Mouse (Mus musculus): ENCODE results near the gene Ccdc87. TPM values are rescaled to one million over a fixed set of nuclear protein-coding genes. Genes with fewer than 3 reads are reported as not detected.
"Not testable (repeated sequence)": the region's sequence is repeated elsewhere in the genome, so short reads cannot be mapped to it uniquely, and the experiment has no call there.

The Ccdc87 gene
- total RNA-seq, 2 experiments from 2014 or later = 0.20 TPM; not detected in 1

DNA sequence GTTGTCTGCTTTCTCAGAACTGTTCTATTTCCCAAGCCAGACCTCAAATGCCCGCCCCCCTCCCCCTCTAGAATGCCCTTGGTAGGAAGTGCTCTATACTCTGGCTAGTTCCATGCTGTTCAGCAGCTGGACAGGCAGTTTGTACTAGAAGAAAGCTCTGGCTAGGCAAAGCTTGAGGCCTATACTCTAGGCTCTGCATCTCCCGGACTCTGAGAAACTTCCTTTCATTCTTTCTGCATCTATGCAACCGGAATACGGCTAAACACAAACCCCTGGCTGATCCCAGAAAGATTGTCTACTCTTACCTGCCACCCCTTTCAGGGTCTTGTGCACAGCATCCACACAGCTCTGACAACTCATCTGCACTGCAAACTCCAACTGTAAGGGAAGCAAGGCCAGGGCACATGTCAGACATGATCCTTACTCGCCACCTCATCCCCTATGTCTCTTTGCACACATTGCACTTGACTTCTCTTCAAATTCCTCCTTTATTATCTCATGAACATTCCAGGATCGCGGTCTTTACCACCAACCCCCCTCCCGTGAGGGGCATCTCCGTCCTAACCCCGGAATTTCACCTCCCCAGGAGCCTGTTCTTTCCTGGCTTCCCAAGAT, 533 bp upstream of the Ccdc87 start:
- no peak for DNase-seq

DNA sequence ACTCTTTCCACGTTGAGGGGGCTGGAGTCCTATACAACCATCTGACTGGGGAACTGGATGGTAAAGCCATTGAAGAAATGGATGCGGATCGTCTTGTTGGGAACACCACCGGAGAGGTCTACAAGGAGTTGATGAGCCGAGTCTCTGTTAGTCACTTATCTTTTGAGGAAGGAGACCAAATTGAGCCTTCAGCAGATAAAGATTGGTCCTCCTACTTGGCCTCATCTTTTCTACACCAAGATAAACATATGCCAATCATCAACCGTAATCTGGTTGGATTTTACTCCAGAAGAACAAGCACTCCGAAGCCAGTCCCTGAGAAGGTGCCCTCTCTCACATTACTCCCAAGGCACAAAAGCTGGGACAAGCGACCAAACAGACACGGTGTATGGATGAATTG, 1.7 kb downstream of the Ccdc87 start:
- no peak for DNase-seq

DNA sequence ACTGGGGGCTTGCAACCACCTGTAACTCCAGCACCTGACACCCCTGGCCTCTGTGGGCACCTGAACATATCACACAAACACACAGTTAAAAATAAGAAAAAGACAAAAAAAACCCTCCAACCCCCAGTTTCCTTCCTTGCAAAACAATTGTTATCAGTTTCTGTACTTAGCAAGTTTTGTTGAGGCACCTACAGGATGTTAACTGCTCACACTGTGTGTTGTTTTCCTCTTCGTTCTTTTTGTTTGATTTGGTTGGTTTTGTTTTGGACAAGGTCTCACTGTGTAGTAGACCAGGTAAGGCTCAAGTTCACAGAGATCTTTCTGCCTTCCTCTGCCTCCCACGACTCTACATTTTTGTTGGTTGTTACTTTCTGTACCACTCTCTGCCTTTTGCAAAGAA, 3.4 kb downstream of the Ccdc87 start:
- DNase-seq = no peak

DNA sequence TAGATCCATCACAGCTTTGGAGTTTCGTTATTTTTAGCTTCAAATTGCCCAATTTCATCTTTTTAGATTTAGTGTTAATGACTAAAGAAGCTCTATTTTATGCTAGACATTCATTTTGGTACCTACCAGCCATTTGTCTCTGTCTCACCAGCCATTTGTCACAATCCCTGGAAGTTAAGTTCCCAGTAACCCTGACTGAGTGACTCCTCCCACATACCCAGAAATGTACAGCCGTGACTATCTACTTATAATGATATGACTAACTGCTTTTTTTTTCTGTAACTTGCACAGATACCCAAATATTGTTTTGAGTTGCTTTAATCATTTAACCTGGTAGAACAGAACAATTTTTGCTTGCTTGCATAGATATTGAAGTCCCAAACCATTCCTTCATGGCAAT, 6.7 kb downstream of the Ccdc87 start:
- no peak for DNase-seq

DNA sequence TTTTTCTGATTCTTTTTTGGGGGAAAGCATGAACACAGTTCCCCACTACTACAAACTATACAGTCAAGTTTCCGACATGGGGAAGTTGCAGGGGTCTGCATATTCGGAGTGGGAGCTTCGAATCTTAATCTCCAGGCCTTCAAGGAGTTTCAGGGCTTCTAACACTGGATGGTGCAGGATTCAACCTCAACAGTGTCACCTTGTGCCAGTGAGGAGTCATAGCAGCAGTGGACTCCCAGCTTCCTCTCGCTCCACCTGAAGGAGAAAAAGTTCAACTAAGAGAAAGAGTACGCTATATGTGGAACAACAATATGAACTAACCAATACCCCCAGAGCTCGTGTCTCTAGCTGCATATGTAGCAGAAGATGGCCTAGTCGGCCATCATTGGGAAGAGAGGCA, 8.3 kb downstream of the Ccdc87 start:
- peak in 1 of 2 experiments; percentile 51 for DNase-seq

DNA sequence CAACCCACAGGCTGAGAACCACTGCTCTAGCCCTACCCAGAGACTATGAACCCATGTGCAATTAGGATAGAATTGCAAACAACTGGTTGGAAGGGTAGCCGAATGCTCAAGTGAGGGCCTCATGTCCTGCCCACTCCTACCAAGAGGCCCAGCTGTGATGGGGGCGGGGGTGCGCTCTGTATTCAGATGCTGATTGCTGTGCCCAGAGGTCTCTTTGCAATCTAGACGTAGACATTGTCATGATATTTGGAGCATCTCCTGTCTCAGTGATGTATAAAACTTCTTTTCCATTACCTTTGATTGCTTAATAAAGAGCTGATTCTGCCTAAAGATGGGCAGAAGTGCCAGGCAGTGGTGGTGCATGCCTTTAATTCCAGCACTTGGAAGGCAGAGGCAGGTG, 10.6 kb downstream of the Ccdc87 start:
- DNase-seq = no peak

DNA sequence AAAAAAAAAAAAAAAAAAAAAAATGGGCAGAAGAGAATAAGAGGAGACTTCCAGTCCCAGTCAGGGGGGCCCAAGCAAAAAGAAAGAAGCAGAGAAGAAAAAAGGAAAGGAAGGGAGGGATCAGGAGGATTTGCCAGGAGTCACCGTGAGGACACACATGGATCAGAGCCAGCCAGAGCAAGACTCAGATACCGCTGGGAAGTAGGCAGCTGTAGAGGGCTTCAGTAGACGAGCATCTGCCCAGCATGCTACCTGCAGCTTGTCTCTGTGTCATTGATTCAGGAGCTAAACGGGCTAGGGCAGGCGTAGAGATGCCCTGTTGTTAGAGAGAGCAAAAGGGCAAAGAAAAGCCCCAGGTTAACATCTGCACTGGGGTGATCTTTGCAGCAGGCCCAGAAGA, 11.1 kb downstream of the Ccdc87 start:
- no peak for DNase-seq

DNA sequence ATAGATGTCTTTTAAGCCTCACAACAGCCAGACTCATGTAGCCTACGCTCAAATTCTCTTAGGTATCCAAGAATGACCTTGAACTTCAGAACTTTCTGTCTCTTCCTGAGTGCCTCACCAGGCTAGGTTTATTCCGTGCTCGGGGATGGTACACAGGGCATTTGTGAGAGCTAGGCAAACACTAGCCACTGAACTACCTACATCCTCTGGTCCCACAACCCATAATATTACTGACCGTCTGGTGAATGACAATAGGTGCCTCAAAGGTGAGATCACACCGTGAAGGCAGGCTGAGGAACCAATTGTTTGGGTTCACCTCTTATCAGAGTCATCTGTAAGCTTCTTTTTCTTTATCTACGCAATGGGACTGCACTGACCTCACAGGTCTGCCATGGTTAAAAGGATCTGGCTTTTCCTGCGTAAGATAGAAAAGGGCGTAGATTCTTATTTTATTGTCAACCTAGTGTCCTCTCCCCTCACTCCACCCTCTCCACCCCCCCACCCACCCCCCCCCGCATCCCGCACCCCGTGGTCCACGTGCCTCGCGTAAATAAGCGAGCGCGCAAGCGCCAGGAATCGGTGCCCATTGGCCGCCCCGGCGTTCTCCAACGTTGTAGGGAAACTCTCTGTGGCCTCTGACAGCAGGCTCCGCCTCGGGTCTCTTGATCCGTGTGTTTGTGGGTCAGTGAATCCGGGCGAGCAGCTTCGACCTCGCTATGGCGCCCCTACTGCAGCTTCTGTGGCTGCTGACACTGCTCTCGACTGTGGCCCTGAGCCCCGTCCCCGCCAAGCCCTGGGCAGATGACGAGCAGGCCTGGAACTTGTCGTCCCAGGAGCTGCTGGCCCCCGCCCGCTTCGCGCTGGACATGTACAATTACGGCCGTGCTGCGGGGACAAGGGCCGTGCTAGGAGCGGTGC, 15.6 kb downstream of the Ccdc87 start, which contains the start of gene Ctsf:
Gene Ctsf, plus strand, starts transcription at position 579 of the 918 bp plus-strand sequence.
- peak; percentile 96 to 97 for DNase-seq

DNA sequence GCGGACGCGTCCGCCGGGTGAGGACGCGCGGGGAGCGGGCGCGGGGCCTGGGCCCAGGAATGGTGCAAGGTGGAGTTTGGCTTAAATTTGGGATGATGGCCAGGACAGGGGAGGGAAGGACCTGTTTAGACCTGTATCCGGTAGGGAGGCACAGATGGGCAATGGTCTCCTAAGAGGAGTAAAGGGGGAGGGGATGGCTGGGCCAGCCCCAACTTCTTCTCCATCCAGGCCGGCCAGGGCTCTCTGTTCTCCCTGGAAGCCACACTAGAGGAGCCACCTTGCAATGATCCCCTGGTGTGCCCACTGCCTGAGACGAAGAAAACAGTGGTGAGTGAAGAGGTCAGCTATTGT, 16.3 kb downstream of the Ccdc87 start:
- DNase-seq = no peak

DNA sequence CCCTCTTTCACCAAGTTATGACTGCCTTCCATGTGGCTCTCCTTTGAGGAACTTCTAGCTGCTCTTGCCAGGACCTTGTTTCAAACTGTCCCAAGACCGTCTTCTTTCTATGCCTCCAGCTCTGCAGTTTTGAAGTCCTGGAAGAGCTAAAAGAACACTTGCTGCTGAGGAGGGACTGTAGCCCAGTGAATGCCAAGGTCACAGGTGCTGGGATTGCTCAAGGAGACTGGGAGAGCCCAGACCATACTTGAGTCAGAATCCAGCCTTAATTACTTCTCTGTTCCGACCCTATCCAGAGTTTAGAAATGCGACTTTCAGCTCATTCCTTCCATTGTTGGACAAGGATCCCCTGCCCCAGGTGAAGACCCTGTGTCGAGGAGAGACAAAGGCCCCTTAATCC, 16.8 kb downstream of the Ccdc87 start:
- peak; percentile 57 to 67 for DNase-seq

DNA sequence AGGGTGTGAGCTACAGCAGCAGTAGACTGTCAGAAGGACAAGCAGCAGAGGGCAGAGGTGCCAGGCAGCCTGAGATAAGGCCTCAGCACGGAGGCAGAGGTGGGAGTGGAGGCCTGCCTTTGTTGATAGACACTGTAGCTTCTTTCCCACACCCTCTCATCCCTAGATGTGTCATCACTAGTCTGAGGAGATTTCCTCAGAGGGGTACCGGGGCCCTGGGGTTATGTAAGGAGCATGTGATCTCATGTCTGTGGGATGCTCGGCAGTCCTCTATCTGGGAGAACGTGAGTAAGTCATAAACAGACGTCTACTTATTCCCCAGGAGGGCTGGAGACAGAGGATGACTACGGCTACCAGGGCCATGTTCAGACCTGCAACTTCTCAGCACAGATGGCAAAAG, 19.9 kb downstream of the Ccdc87 start:
- DNase-seq = no peak

DNA sequence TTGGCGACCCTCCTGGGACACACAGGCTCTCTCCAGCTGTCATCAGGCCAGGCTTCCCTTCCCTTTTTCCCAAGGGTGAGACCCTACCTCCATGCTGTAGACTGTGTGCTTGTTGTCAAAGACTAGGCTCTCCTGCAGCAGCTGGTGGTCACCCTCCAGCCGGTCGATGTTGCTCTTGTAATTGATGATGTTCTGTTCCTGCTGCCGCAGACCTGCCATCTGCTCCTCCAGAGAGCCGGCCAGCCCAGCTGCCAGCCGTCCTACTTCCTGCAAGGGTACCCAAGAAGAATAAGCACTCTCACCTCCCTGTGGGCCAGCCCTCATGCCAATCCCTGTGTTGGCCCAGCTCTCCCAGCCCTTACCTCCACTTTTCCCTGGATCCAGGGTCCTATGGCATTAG, 23.9 kb downstream of the Ccdc87 start:
- no peak for DNase-seq

DNA sequence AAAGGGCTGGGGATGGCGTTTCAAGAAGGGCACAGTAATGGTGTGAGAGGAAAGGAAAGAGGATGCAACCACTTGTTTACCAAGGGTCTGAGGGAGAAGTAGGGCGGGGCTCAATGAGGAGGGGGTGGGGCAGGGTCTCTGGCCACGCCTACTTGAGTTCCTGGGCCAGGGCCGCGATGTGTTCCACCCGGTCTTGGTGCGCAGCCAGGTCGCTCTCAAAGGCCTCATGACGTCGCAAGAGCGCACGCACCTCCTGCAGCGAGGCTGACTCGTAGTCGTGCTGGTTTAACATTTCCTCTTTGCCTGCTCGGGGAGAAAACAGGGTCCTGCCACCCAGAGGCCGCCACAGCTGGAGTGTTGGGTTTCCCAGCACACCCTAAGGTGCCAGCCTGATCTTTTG, 26.0 kb downstream of the Ccdc87 start:
- DNase-seq = peak; percentile 47 to 68

DNA sequence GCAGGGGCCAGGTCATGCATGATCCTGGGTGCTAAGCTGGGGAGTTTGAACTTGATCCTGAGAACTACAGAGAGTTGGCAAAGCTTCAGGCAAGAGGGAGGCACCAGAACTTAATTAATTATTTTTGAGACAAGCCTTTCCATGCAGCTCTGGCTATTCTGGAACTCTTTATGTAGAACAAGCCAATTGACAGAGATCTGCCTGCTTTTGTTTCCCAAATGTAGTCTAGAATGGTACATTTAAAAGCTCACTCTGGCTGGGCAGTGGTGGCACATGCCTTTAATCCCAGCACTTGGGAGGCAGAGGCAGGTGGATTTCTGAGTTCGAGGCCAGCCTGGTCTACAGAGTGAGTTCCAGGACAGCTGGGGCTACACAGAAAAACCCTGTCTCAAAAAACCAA, 35.4 kb downstream of the Ccdc87 start:
- DNase-seq = not testable (repeated sequence)

DNA sequence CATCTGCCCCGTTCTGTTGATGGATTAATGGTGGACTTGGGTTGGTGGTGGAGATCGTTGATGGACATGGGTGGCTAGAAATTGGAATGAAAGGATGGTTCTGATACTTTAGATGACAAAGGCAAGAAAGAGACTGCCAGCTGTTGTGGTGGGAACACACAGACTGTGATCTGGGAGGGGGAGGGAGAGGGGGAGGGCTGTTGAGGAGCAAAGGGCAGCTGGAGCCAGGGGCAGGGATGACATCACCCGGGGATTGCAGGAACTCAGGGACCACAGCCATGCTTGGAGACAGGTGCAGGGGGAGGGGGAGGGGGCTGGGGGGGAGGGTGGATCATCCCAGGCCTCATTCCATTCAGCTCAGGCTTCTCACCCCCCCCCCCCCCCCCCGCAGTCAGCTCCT, 37.1 kb downstream of the Ccdc87 start:
- no peak for DNase-seq

DNA sequence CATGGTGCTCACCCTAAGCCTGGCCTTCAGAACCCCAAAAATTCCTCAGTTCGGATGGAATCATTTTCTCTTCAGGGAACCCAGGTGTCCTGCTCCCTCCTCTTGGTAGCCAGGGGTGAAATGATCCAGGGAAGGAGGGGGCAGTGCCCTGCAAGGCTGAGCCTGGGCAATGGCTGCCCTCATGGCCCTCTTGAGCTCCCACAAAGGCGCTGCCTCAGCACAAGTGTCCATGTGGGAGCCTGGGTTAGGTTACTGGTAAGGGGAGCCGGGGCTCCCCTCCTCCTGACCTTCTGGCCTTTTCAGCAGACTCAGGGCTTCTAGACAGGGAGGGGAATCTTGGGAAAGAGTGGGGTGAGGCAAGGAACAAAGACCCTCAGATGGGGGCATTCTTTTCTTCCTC, 37.6 kb downstream of the Ccdc87 start:
- no peak for DNase-seq

DNA sequence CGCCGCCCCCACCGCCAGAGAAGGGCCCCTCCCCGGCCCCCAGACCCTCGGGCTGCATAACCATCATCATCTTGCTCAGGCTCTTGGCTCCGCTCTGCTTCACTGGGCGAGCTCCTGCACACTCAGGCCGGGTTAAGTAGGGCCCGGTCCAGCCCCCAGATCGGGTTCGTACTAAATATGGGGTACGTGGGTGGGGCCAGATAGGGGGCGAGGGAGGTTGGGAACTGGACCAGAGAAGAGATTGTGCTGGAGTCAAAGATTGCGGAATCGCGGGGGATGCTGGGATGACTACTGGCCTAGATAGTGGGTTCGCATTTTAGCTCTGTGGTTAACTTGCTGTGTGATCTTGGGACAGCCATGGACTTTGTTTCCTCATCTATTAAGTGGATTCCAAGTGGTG, 38.6 kb downstream of the Ccdc87 start, which contains the start of gene Actn3:
Gene Actn3, minus strand, starts transcription at position 125 of the 400 bp plus-strand sequence.
- DNase-seq = no peak

DNA sequence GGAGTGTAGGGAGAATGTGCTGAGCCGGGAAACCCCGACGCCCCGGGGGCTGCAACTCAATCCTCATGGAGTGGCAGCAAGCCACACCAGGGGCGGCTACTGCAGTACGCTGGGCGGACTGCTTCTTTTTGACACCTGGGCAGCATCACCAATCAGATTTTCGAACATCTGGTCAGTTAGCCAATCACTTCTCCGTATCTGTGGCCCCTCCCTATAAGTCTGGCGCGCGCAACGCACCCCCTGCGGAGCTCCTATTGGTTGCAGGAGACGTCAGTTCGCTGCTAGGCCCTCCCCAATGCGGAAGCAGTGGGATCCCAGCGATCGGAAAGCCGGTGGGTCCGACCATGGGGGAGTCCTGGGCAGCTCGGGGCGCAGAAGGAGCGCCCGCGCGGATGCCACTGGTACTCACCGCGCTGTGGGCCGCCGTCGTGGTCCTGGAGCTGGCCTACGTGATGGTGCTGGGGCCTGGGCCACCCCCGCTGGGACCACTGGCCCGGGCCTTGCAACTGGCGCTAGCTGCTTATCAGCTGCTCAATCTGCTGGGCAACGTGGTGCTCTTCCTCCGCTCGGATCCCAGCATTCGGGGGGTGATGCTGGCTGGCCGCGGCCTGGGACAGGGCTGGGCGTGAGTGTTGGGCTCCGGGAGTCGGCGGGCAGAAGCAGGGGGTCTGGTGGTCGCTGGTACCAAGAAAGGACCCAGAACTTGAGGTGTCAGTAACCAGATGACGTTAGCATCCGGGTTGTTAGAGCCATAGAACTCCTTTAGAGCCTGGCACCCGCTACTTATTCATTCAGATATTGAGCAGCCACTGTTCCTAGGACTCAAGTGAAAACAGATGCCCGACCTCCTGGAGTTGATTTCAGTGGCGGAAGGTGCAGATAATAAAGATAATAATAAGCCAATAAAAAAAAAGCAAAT, 39.5 kb downstream of the Ccdc87 start, which contains the start of gene Zdhhc24:
Gene Zdhhc24, plus strand, starts transcription at position 264 of the 919 bp plus-strand sequence.
- peak; percentile 96 to 97 for DNase-seq

DNA sequence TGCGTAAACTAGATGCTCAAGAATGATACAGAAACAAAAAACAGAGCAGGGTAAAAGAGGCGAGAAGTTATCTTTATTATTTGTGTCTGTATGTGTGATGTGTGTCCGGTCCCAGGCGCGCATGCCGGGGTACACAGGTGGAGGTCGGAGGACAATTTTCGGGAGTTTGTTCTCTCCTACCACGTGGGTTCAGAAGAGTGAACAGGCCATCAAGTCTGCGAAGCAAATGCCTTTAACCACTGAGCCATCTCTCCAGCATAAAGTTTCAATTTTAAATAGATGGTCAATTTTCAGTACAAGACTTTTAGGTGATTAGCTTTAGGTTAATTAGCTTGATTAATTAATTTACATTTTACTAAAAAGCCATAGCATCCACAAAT, 40.1 kb downstream of the Ccdc87 start:
- DNase-seq = no peak

DNA sequence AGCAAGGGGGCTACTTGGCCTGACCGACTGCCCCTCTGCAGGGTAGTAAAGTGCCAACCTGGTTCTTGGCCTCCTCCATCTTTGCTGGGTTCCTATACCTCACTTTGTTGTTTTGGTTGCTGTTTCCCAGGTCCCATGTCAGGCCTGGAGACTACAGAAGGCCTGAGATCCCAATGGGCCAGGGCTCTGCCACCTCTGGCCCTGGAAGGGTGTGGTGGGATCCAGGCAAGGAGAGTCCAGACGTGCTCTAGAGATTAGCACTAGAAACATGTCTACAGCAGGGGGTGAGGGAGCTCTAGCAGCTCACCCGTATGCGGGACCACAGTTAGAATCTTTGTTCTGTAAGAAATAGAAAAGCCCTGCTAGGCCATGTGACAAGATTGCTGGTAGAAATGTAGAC, 44.8 kb downstream of the Ccdc87 start:
- DNase-seq = no peak

DNA sequence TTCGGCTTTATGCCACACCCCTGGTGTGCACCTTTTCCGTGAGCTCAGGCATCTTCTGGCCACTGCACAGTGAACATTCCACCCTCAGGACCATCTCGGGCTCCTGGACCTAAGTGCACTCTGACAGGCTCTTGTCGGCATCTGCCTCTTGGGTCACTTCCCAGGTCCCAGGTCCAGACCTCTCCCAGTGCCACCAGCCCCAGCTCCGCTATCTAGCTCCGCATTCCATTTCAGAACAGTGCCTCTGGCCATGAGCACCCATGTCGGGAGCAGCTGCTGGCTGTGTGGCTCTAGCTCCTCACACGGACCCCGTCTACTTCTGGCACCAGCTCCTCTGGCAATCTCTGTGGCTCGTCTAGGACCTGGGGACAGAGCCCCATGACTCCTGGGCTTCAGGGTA, 50.6 kb downstream of the Ccdc87 start:
- DNase-seq = no peak

DNA sequence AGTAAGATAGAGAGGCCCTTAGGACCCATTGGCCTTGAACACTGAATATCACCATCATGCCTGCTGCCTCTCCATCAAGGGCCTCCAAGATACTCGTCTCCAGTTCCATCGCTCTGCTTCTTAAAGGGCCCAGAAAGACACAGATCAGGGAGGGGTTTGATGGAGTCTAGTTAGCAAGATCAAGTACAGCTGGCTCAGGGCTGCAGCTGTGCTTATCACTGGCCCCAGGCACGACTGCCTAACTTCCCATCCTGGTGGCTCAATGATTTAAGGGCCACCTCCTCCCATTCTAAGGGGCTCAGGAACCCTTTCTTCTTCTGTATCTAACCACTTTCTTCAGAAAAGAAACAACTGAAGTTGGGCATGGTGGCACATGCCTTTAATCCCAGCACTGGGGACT, 52.6 kb downstream of the Ccdc87 start:
- no peak for DNase-seq
